8 mouse cellular contexts compared by ENCODE assay signal in genomic region chr13:55105045-55105952, GRCm38 (mm10). TPM values are rescaled to one million over a fixed set of nuclear protein-coding genes. Genes with fewer than 3 reads are reported as not detected.
DNase-seq lines count a peak whose midpoint lies in the region; ATAC-seq lines count a peak whose summit lies in the region.

Zfp346 (plus strand) TSS chr13:55105311.

- H3K4me1 ChIP-seq in intestine, embryonic 14.5 days (replicated peaks; ENCODE audit: control insufficient read depth, insufficient read depth, low read length), result peaks cover 8% of the 10 kb centered on the region

- no peaks in the 10 kb centered on the region for H3K27me3 ChIP-seq in intestine, embryonic 14.5 days (replicated peaks; ENCODE audit: control insufficient read depth, insufficient read depth, low read length)

- H3K36me3 ChIP-seq in intestine, embryonic 14.5 days (ENCODE audit: control insufficient read depth, insufficient read depth, low read length), result peaks cover 14% of the 10 kb centered on the region

- peak within 1 kb of the TSS; percentile 93 for H3K4me3 ChIP-seq in intestine, embryonic 14.5 days (ENCODE audit: low read depth, low read length)

- peak; percentile 96 for ATAC-seq in intestine, embryonic 14.5 days (replicated peaks; ENCODE audit: low FRiP score, low TSS enrichment, low read depth)

- H3K27ac ChIP-seq in intestine, embryonic 14.5 days (ENCODE audit: low read depth), result peak within 1 kb of the TSS; percentile 77; the same call in 1 of the 2 replicates

- intact Hi-C loops in left cerebral cortex, postnatal 14 days (cut with DNase I), result loop anchor here (5.0 kb wide), 1 partner anchor 67 kb away; no protein-coding TSS in a partner anchor

- H3K4me2 ChIP-seq in intestine, embryonic 14.5 days (ENCODE audit: low read length), result peak within 1 kb of the TSS; percentile 92

- H3K9me3 ChIP-seq in intestine, embryonic 14.5 days (ENCODE audit: control insufficient read depth, low read length), result no peaks in the 10 kb centered on the region

- peak; percentile 96 to 97 for DNase-seq in adrenal gland, adult 18-20 months (ENCODE audit: low spot score in 2 of 2)
- DNase-seq in embryo, embryonic 11 days, result peak; percentile 99
- DNase-seq in gastrocnemius, postnatal 25 days, result peak; percentile 96
- DNase-seq in intestine, embryonic 14.5 days (ENCODE audit: low spot score), result peak; percentile 97
- peak; percentile 96 to 97 for DNase-seq in left cerebral cortex, postnatal 14 days (ENCODE audit: low spot score in 2 of 2)
- peak; percentile 97 for DNase-seq in mesoderm, embryonic 11.5 days (ENCODE audit: low read depth, low spot score)
- DNase-seq in right cerebral cortex, postnatal 36 days (ENCODE audit: low spot score in 2 of 2), result peak; percentile 95 to 96
- DNase-seq in yolk sac, embryonic 10.5 days (ENCODE audit: low spot score), result peak; percentile 95

- H3K9ac ChIP-seq in intestine, embryonic 14.5 days (ENCODE audit: low read length), result peak within 1 kb of the TSS; percentile 78

- under 1% methylated on average over 58 of the region's 66 CpGs for WGBS in intestine, embryonic 14.5 days

RNA-seq across cellular contexts. Expression of gene Zfp346, which starts in this region (rescaled TPM):
- 10 to 100 TPM; 44.3 to 54.4 TPM for total RNA-seq in adrenal gland, adult 18-20 months (2021)
- 10 to 100 TPM in 1 of 2 experiments, 1 to 10 TPM in 1; 8.9 to 13.4 TPM for total RNA-seq in gastrocnemius, postnatal 25 days (2021)
- 18.9 and 22.0 TPM in 2 replicates for polyA plus RNA-seq in intestine, embryonic 14.5 days (2014; fragmentation: Nextera tagmentation; extraction: Ambion mirVana)
- 10 to 100 TPM; 40.7 to 42.8 TPM for total RNA-seq in left cerebral cortex, postnatal 14 days (2021)

Comparison
In these comparisons a context has a peak if more than half of its experiments do, and no peak if none do; other contexts are left out.
1. Peak in every context shown above with its lines: DNase-seq, ATAC-seq, H3K4me3 ChIP-seq and H3K27ac ChIP-seq.